Mouse (Mus musculus): ENCODE data around the gene Memo1. TPM values are rescaled to one million over a fixed set of nuclear protein-coding genes. Genes with fewer than 3 reads are reported as not detected.

Memo1 gene
- total and polyA plus RNA-seq, 3 experiments = 63.1 to 75.3 TPM; not detected in 1

DNA sequence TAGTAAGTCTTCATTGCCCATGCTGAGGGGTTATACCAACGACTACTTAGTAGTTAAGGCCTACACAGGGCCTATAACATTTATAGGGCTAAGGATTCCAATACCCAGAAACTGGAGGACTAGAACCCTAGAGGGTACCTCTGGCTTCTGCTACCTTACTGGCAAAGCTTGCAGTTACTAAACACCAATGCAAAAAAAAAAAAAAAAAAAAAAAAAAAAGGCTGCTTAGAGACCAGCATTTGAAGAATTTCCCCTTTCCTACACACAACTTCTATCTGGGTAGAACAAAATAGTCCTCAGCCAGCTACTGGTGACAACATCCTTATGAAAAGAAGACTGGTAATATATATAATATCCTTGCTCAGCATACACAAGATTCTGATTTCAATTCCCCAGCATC, 29.7 kb downstream of the Memo1 start:
- Histone ChIP-seq H3K9ac (ENCODE audit: control insufficient read depth, low read depth, low read length, poor library complexity, severe bottlenecking) (no peak overlapping the region), H3K9me3 (replicated peaks; ENCODE audit: insufficient read depth, low read length) (no peaks in the 10 kb centered on the region), H3K4me1 (ENCODE audit: control insufficient read depth in 1 of 2, insufficient read depth in 2 of 2, low read length in 2 of 2) (peaks cover 20 to 32% of the 10 kb centered on the region in 2 experiments), H3K79me2 (ENCODE audit: control insufficient read depth, insufficient read depth, low read length, poor library complexity) (peaks cover 51% of the 10 kb centered on the region), H3K4me3 (ENCODE audit: control insufficient read depth in 1 of 2, insufficient read depth in 1 of 2, low read depth in 2 of 2, low read length in 2 of 2) (no peak overlapping the region), H3K27me3 (ENCODE audit: control insufficient read depth in 1 of 2, insufficient read depth in 2 of 2, low read length in 2 of 2) (no peaks in the 10 kb centered on the region), H3K27ac (ENCODE audit: control insufficient read depth, low read depth, low read length) (no peak overlapping the region), H3K36me3 (ENCODE audit: control insufficient read depth in 1 of 2, insufficient read depth in 2 of 2, low read length in 2 of 2) (peaks cover 10 to 41% of the 10 kb centered on the region in 2 experiments)
- DNase-seq (ENCODE audit: low read depth, low spot score) = no peak
- TF ChIP-seq SMC3 (IDR thresholded peaks at IDR 0.05; ENCODE audit: low read depth, low read length) (no peak), ZNF384 (IDR thresholded peaks at IDR 0.05; ENCODE audit: low read depth, low read length) (peak; percentile 94), MAZ (IDR thresholded peaks at IDR 0.05; ENCODE audit: low read depth, low read length) (no peak)

DNA sequence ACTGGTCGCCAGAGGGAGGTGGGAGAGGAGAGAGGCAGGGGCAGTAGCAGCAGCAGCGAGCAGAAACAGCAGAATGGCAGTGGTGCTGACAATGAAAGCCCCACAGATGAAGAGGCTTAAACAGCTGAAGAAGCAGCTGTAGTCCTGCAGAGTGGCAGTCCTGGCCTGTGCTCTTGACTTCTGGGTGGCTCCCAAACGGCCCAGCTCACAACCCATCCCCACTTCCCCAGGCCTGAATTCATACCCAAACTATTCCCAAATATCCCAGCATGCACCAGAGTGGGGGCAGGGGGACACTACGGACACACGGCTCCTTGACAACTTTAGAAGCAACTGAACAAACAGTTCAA, 30.2 kb downstream of the Memo1 start:
- TF ChIP-seq TAL1 (IDR thresholded peaks at IDR 0.05; ENCODE audit: low read length) = no peak
- TF ChIP-seq BHLHE40 (IDR thresholded peaks at IDR 0.05; ENCODE audit: borderline replicate concordance, low read depth, low read length) = no peak
- no peak for TF ChIP-seq CHD1 (IDR thresholded peaks at IDR 0.05; ENCODE audit: low read depth, low read length)
- no peak for TF ChIP-seq MAZ (IDR thresholded peaks at IDR 0.05; ENCODE audit: low read depth, low read length)
- TF ChIP-seq ELF1 (IDR thresholded peaks at IDR 0.05; ENCODE audit: low read depth, low read length) = no peak
- TF ChIP-seq RCOR1 (IDR thresholded peaks at IDR 0.05; ENCODE audit: low read depth, low read length) = no peak
- no peak for TF ChIP-seq POLR2AphosphoS5 (IDR thresholded peaks at IDR 0.05; ENCODE audit: borderline replicate concordance, low read depth, low read length)
- no peak for TF ChIP-seq MAX (IDR thresholded peaks at IDR 0.05; ENCODE audit: low read length)
- no peak for TF ChIP-seq CTCF (IDR thresholded peaks at IDR 0.05 in 2 of 3, conservative IDR thresholded peaks at IDR 0.05 in 1 of 3; ENCODE audit: control insufficient read depth in 1 of 3, insufficient read depth in 1 of 3, low read depth in 2 of 3, low read length in 3 of 3, poor library complexity in 1 of 3, severe bottlenecking in 1 of 3)
- TF ChIP-seq SIN3A (IDR thresholded peaks at IDR 0.05; ENCODE audit: low read length) = no peak
- no peak for TF ChIP-seq TCF12 (IDR thresholded peaks at IDR 0.05; ENCODE audit: low read depth, low read length)
- no peak for TF ChIP-seq EP300 (IDR thresholded peaks at IDR 0.05; ENCODE audit: low read depth in 1 of 2, low read length in 2 of 2)
- TF ChIP-seq ZMIZ1 (IDR thresholded peaks at IDR 0.05; ENCODE audit: low read depth, low read length) = no peak
- TF ChIP-seq USF2 (IDR thresholded peaks at IDR 0.05; ENCODE audit: borderline replicate concordance in 1 of 2, insufficient read depth in 1 of 2, low read depth in 1 of 2, low read length in 2 of 2) = no peak
- no peak for TF ChIP-seq MYC (IDR thresholded peaks at IDR 0.05; ENCODE audit: low read depth, low read length)
- TF ChIP-seq ZNF384 (IDR thresholded peaks at IDR 0.05; ENCODE audit: low read depth, low read length) = no peak
- no peaks in the 10 kb centered on the region for H3K9me3 ChIP-seq (replicated peaks; ENCODE audit: insufficient read depth, low read length)
- no peak overlapping the region for H3K9ac ChIP-seq (ENCODE audit: control insufficient read depth, low read depth, low read length, poor library complexity, severe bottlenecking)
- H3K27ac ChIP-seq (ENCODE audit: control insufficient read depth, low read depth, low read length) = no peak overlapping the region
- H3K79me2 ChIP-seq (ENCODE audit: control insufficient read depth, insufficient read depth, low read length, poor library complexity) = peaks cover 50% of the 10 kb centered on the region
- DNase-seq (ENCODE audit: low read depth, low spot score) = no peak
- H3K4me1 ChIP-seq (ENCODE audit: control insufficient read depth in 1 of 2, insufficient read depth in 2 of 2, low read length in 2 of 2) = peaks cover 17 to 32% of the 10 kb centered on the region in 2 experiments
- H3K4me3 ChIP-seq (ENCODE audit: control insufficient read depth in 1 of 2, insufficient read depth in 1 of 2, low read depth in 2 of 2, low read length in 2 of 2) = no peak overlapping the region
- no peaks in the 10 kb centered on the region for H3K27me3 ChIP-seq (ENCODE audit: control insufficient read depth in 1 of 2, insufficient read depth in 2 of 2, low read length in 2 of 2)
- H3K36me3 ChIP-seq (ENCODE audit: control insufficient read depth in 1 of 2, insufficient read depth in 2 of 2, low read length in 2 of 2) = peaks cover 10 to 37% of the 10 kb centered on the region in 2 experiments
